Mouse (Mus musculus): ENCODE measurements around the gene Grb14. TPM values are rescaled to one million over a fixed set of nuclear protein-coding genes. Genes with fewer than 3 reads are reported as not detected.

Gene Grb14
- 7.2 and 8.8 TPM in 2 replicates for polyA plus RNA-seq (2014; fragmentation: Nextera tagmentation; extraction: Ambion mirVana)

DNA sequence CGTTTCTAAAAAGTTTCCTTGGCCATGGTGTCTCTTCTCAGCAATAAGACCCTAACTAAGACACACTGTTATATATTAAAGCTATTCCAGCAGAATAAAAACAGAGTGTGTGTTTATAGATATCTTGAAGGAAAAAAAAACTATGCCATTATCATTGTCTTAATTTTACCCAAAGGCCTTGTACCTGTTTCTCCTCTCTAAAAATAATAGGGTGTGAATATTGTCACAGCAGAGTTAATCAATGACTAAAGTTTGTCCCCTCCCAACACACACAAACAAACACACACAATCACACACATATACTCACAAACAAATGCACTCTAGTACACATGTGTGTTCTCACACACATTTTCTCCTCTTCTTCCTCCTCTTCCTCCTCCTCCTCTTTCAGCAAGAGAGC lies at the start of gene Grb14:
Gene Grb14 (minus strand): TSS at position 101 of the 400 bp plus-strand sequence.
- 79% methylated on average over 1 of the region's 1 CpGs for WGBS
- Histone ChIP-seq H3K4me1 (ENCODE audit: control insufficient read depth, insufficient read depth, low read length) (no peaks in the 10 kb centered on the region), H3K4me2 (ENCODE audit: low read depth) (no peak within 1 kb of the TSS), H3K27me3 (ENCODE audit: control insufficient read depth, insufficient read depth, low read length) (no peaks in the 10 kb centered on the region), H3K9me3 (ENCODE audit: control insufficient read depth, low read length) (no peaks in the 10 kb centered on the region), H3K36me3 (ENCODE audit: control insufficient read depth, insufficient read depth, low read length) (no peaks in the 10 kb centered on the region), H3K4me3 (ENCODE audit: low read depth, low read length) (no peak within 1 kb of the TSS), H3K9ac (ENCODE audit: low read length) (no peak within 1 kb of the TSS), H3K27ac (ENCODE audit: low read depth, low read length) (no peak within 1 kb of the TSS)
- DNase-seq (ENCODE audit: low spot score) (no peak), ATAC-seq (ENCODE audit: insufficient read depth, low FRiP score, low TSS enrichment) (no peak)

GRCm38 (mm10) chr2:65072205-65072604 lies 47.4 kb upstream of the Grb14 start:
- H3K27me3 ChIP-seq (ENCODE audit: control insufficient read depth, insufficient read depth, low read length): no peaks in the 10 kb centered on the region
- ATAC-seq (ENCODE audit: insufficient read depth, low FRiP score, low TSS enrichment) (no peak), DNase-seq (ENCODE audit: low spot score) (no peak)
- H3K27ac ChIP-seq (ENCODE audit: low read depth, low read length): no peak overlapping the region
- H3K4me3 ChIP-seq (ENCODE audit: low read depth, low read length): no peak overlapping the region
- H3K4me1 ChIP-seq (ENCODE audit: control insufficient read depth, insufficient read depth, low read length): no peaks in the 10 kb centered on the region
- no peak overlapping the region for H3K9ac ChIP-seq (ENCODE audit: low read length)
- H3K4me2 ChIP-seq (ENCODE audit: low read depth): no peak overlapping the region
- no peaks in the 10 kb centered on the region for H3K36me3 ChIP-seq (ENCODE audit: control insufficient read depth, insufficient read depth, low read length)
- no peaks in the 10 kb centered on the region for H3K9me3 ChIP-seq (ENCODE audit: control insufficient read depth, low read length)
- 84% methylated on average over 3 of the region's 3 CpGs for WGBS

DNA sequence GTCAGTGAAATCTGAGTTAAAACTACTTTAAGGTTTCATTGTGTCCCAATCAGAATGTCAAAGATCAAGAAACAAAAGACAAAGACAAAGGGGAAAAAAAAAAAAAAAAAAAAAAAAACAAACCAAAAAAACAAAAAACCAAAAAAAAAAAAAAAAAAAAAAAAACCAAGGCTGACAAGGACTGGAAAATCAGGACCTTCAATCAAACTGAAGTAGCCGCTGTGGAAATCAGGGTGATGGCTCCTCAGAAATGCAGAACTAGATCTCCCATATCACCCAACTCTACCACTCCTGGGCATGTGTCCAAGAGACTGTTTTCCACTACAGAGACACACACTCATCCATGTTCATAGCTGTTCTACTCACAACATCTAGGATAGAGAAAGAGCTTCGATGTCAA lies 29.0 kb upstream of the Grb14 start:
- H3K27me3 ChIP-seq (ENCODE audit: control insufficient read depth, insufficient read depth, low read length): no peaks in the 10 kb centered on the region
- H3K27ac ChIP-seq (ENCODE audit: low read depth, low read length): no peak overlapping the region
- H3K36me3 ChIP-seq (ENCODE audit: control insufficient read depth, insufficient read depth, low read length): no peaks in the 10 kb centered on the region
- H3K9me3 ChIP-seq (ENCODE audit: control insufficient read depth, low read length): no peaks in the 10 kb centered on the region
- ATAC-seq (ENCODE audit: insufficient read depth, low FRiP score, low TSS enrichment) (no peak), DNase-seq (ENCODE audit: low spot score) (no peak)
- H3K9ac ChIP-seq (ENCODE audit: low read length): no peak overlapping the region
- no peaks in the 10 kb centered on the region for H3K4me1 ChIP-seq (ENCODE audit: control insufficient read depth, insufficient read depth, low read length)
- H3K4me2 ChIP-seq (ENCODE audit: low read depth): no peak overlapping the region
- 94% methylated on average over 2 of the region's 2 CpGs for WGBS
- H3K4me3 ChIP-seq (ENCODE audit: low read depth, low read length): no peak overlapping the region

DNA sequence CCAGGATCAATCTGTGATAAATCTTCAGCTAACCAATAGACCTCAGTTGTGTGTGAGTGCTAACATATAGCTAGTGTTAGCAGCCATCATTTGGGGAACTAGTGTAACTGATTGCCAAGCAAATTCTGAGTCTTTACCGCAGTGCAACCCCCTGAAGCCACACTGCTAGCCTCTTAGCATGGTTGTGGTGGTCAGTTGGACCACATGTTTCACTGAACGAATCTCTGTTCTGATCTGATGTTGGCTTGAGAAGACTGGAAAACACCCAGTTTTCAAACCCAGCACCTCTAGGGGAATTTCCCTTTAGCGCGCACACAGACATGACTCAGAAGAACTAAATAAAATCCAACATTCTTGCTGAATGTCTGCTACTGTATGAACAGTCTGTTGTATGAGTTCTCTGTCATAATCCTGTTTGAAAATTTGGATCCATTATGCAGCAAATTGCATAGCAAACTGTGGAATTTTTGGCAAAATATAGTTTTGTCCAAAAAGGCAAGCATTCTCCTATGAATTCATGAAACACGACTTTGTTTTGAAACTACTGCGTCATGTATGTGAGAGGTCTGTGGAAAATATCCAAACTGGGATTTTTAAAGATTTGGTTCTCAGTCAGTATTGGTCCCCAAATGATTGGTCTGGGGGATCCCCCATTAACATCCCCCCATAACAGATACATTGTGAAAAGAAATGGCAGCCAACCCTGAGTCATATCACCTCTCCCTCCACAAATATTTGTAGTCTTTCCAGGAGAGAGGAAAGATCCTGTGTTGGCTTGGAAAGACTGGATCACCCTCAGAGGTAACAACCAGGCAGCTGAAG lies 27.6 kb upstream of the Grb14 start:
- H3K36me3 ChIP-seq (ENCODE audit: control insufficient read depth, insufficient read depth, low read length): no peaks in the 10 kb centered on the region
- 94% methylated on average over 6 of the region's 6 CpGs for WGBS
- H3K9ac ChIP-seq (ENCODE audit: low read length): no peak overlapping the region
- no peaks in the 10 kb centered on the region for H3K27me3 ChIP-seq (ENCODE audit: control insufficient read depth, insufficient read depth, low read length)
- H3K4me3 ChIP-seq (ENCODE audit: low read depth, low read length): no peak overlapping the region
- ATAC-seq (ENCODE audit: insufficient read depth, low FRiP score, low TSS enrichment): no peak
- no peaks in the 10 kb centered on the region for H3K9me3 ChIP-seq (ENCODE audit: control insufficient read depth, low read length)
- no peak overlapping the region for H3K4me2 ChIP-seq (ENCODE audit: low read depth)
- no peak for DNase-seq (ENCODE audit: low spot score)
- H3K27ac ChIP-seq (ENCODE audit: low read depth, low read length): no peak overlapping the region
- no peaks in the 10 kb centered on the region for H3K4me1 ChIP-seq (ENCODE audit: control insufficient read depth, insufficient read depth, low read length)

GRCm38 (mm10) chr2:65050776-65051175 lies 26.0 kb upstream of the Grb14 start:
- WGBS: 96% methylated on average over 3 of the region's 3 CpGs
- Histone ChIP-seq H3K4me3 (ENCODE audit: low read depth, low read length) (no peak overlapping the region), H3K9me3 (ENCODE audit: control insufficient read depth, low read length) (no peaks in the 10 kb centered on the region), H3K36me3 (ENCODE audit: control insufficient read depth, insufficient read depth, low read length) (no peaks in the 10 kb centered on the region), H3K4me2 (ENCODE audit: low read depth) (no peak overlapping the region), H3K27me3 (ENCODE audit: control insufficient read depth, insufficient read depth, low read length) (no peaks in the 10 kb centered on the region), H3K9ac (ENCODE audit: low read length) (no peak overlapping the region), H3K4me1 (ENCODE audit: control insufficient read depth, insufficient read depth, low read length) (no peaks in the 10 kb centered on the region), H3K27ac (ENCODE audit: low read depth, low read length) (no peak overlapping the region)
- ATAC-seq (ENCODE audit: insufficient read depth, low FRiP score, low TSS enrichment) (no peak), DNase-seq (ENCODE audit: low spot score) (no peak)

DNA sequence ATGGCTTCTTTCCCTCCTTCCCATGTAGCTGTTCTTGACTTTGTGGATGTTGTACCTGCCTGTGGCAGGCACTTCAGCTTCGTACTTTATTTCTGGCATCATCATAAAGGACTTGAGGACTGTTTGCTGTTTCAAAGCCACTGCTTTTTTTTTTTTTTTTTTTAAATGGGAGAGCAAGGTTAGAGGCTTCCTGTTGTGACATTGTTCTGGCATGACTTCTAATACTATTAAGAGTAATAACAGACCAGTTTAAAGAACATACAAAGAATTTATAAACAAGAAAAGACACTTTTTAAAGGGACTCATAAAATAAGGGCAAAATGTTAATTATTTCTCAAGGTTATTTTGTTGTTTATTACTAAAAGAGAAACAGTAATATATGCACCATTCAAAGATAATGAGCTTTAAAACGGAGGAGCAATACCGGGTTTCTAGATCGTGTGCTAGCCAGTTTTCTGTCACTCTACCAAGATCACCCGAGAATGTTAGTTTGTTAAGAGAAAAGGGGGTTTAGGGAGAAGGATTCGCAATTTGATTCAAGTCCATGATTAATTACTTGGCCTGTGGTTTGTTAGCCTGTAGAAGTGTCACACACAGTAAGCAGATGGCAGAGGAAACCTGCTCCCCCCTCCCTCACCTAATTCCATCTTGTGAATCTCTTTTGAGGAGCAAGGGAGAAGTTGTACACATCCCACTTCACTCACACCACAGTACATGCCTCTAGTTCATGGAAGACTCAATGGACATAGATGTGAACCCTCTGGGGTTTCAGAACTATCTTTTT lies 23.6 kb upstream of the Grb14 start:
- Histone ChIP-seq H3K4me1 (ENCODE audit: control insufficient read depth, insufficient read depth, low read length) (no peaks in the 10 kb centered on the region), H3K27me3 (ENCODE audit: control insufficient read depth, insufficient read depth, low read length) (no peaks in the 10 kb centered on the region), H3K27ac (ENCODE audit: low read depth, low read length) (no peak overlapping the region), H3K4me3 (ENCODE audit: low read depth, low read length) (no peak overlapping the region), H3K4me2 (ENCODE audit: low read depth) (no peak overlapping the region), H3K9me3 (ENCODE audit: control insufficient read depth, low read length) (no peaks in the 10 kb centered on the region), H3K9ac (ENCODE audit: low read length) (no peak overlapping the region), H3K36me3 (ENCODE audit: control insufficient read depth, insufficient read depth, low read length) (no peaks in the 10 kb centered on the region)
- DNase-seq (ENCODE audit: low spot score) (no peak), ATAC-seq (ENCODE audit: insufficient read depth, low FRiP score, low TSS enrichment) (no peak)
- 78% methylated on average over 6 of the region's 6 CpGs for WGBS

DNA sequence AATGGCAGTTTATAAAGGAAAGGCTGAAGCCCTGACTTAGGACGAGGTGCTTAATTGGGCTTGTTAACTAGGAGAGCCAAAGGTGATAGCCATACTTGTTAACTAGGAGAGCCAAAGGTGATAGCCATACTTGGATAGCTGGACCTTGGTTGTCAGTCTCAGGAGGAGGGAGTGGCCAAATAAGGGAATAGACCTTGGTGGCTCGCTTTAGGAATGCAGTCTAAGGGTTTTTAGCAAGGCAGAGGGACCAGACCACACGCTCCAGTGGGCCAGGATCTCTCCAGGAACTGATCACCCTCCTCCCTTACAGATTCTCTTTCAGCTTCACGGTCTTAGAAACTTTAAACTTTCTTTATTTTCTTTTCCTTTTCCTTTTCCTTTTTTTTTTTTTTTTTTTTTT lies 13.4 kb upstream of the Grb14 start:
- Histone ChIP-seq H3K36me3 (ENCODE audit: control insufficient read depth, insufficient read depth, low read length) (no peaks in the 10 kb centered on the region), H3K27ac (ENCODE audit: low read depth, low read length) (no peak overlapping the region), H3K4me3 (ENCODE audit: low read depth, low read length) (no peak overlapping the region), H3K9ac (ENCODE audit: low read length) (no peak overlapping the region), H3K4me1 (ENCODE audit: control insufficient read depth, insufficient read depth, low read length) (no peaks in the 10 kb centered on the region), H3K4me2 (ENCODE audit: low read depth) (no peak overlapping the region), H3K9me3 (ENCODE audit: control insufficient read depth, low read length) (no peaks in the 10 kb centered on the region), H3K27me3 (ENCODE audit: control insufficient read depth, insufficient read depth, low read length) (no peaks in the 10 kb centered on the region)
- 27% methylated on average over 4 of the region's 4 CpGs for WGBS
- no peak for DNase-seq (ENCODE audit: low spot score)
- no peak for ATAC-seq (ENCODE audit: insufficient read depth, low FRiP score, low TSS enrichment)

DNA sequence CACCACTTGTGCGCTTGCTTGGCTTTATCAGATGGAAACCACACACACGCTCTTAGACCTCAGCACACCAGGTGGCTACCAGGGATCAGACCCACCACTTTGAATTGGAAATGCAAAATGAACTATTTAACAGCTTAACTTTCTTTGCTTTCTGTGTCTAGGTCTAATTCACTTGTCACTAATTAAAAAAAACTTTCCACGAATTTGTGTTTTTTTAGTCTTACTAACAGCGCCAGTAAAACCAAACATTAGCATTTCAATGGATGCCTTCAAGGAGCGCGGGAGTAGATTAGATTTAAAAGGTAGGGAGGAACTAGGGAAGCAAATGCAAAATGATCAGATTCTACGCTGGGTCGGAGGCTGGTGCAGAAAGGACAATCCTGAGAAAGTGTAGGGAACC lies 12.8 kb upstream of the Grb14 start:
- H3K9me3 ChIP-seq (ENCODE audit: control insufficient read depth, low read length): no peaks in the 10 kb centered on the region
- no peaks in the 10 kb centered on the region for H3K4me1 ChIP-seq (ENCODE audit: control insufficient read depth, insufficient read depth, low read length)
- no peaks in the 10 kb centered on the region for H3K27me3 ChIP-seq (ENCODE audit: control insufficient read depth, insufficient read depth, low read length)
- ATAC-seq (ENCODE audit: insufficient read depth, low FRiP score, low TSS enrichment) (no peak), DNase-seq (ENCODE audit: low spot score) (no peak)
- H3K9ac ChIP-seq (ENCODE audit: low read length): no peak overlapping the region
- no peaks in the 10 kb centered on the region for H3K36me3 ChIP-seq (ENCODE audit: control insufficient read depth, insufficient read depth, low read length)
- H3K4me2 ChIP-seq (ENCODE audit: low read depth): no peak overlapping the region
- H3K27ac ChIP-seq (ENCODE audit: low read depth, low read length): no peak overlapping the region
- 28% methylated on average over 8 of the region's 8 CpGs for WGBS
- H3K4me3 ChIP-seq (ENCODE audit: low read depth, low read length): no peak overlapping the region
